Mouse (Mus musculus) MEL (cell line): ENCODE results near the gene 1700012A03Rik.

Experiments used
- CHD1 ChIP-seq: IDR thresholded peaks from 2 replicates; pipeline ENCODE4 v1.6.1; 2012; ENCODE audit warnings: low read depth, mild to moderate bottlenecking, inconsistent platforms, low read length, improper control_type of control experiment
- CTCF ChIP-seq, 3 experiments: IDR thresholded peaks in 2 of 3; conservative IDR thresholded peaks in 1 of 3; 2 replicates each; pipeline ENCODE4 v1.5.1; 2011 to 2012; ENCODE audit warnings: low read length in 3 of 3, low read depth in 2 of 3, mild to moderate bottlenecking in 2 of 3, improper control_type of control experiment in 1 of 3, inconsistent platforms in 1 of 3, mixed read lengths in 1 of 3, moderate library complexity in 1 of 3; ENCODE audit not compliant: control insufficient read depth in 1 of 3, insufficient read depth in 1 of 3, poor library complexity in 1 of 3, severe bottlenecking in 1 of 3
- ETS1 ChIP-seq: IDR thresholded peaks from 2 replicates; pipeline ENCODE4 v1.6.1; 2012; ENCODE audit warnings: low read depth, mild to moderate bottlenecking, inconsistent platforms, low read length, improper control_type of control experiment, moderate library complexity

GRCm38 (mm10) chr6:32034226-32034625 is 15.8 kb upstream of the 1700012A03Rik start:
- no peak for TF ChIP-seq CHD1
- no peak for TF ChIP-seq ETS1
- no peak for TF ChIP-seq CTCF (IDR thresholded peaks at IDR 0.05 in 2 of 3, conservative IDR thresholded peaks at IDR 0.05 in 1 of 3; ENCODE audit: control insufficient read depth in 1 of 3, insufficient read depth in 1 of 3, low read depth in 2 of 3, low read length in 3 of 3, poor library complexity in 1 of 3, severe bottlenecking in 1 of 3)
